Mouse (Mus musculus) hindbrain, embryonic 10.5 days (tissue): ENCODE data around the gene Tmem184b. TPM values are rescaled to one million over a fixed set of nuclear protein-coding genes. Genes with fewer than 3 reads are reported as not detected.
A peak's percentile ranks its signal among the peaks of the same experiment; 100 is the strongest.

ENCODE experiments used
- DNase-seq: peaks from one replicate; pipeline ENCODE4 v3.0.0-alpha.2; 2017; ENCODE audit warnings: low spot score
- H3K27ac ChIP-seq: fragments of 300-500 bp; sonication (generic); 2 replicates; pipeline ENCODE4 v1.5.1; 2016; ENCODE audit warnings: mild to moderate bottlenecking, moderate library complexity
- H3K27me3 ChIP-seq: fragments of 300-500 bp; sonication (generic); 2 replicates; pipeline ENCODE4 v1.6.1; 2016; ENCODE audit warnings: mild to moderate bottlenecking; ENCODE audit not compliant: poor library complexity, insufficient read depth, severe bottlenecking
- H3K36me3 ChIP-seq: fragments of 300-500 bp; sonication (generic); 2 replicates; pipeline ENCODE4 v1.6.1; 2016; ENCODE audit warnings: mild to moderate bottlenecking, moderate library complexity
- H3K4me1 ChIP-seq: fragments of 300-500 bp; sonication (generic); replicated peaks from 2 replicates; pipeline ENCODE4 v1.6.1; 2016; ENCODE audit warnings: mild to moderate bottlenecking
- H3K4me3 ChIP-seq: fragments of 300-500 bp; sonication (generic); 2 replicates; pipeline ENCODE4 v1.5.1; 2016; ENCODE audit warnings: mild to moderate bottlenecking, moderate library complexity
- H3K9me3 ChIP-seq: fragments of 300-500 bp; sonication (generic); 2 replicates; pipeline ENCODE4 v1.6.1; 2016; ENCODE audit warnings: mild to moderate bottlenecking, moderate library complexity
- WGBS: fragments of 180-500 bp; shearing (Covaris S2); methylation state at CpG from one replicate; pipeline ENCODE4 v1.1.7; 2016; 5-methylcytosine and 5-hydroxymethylcytosine counted together
- polyA plus RNA-seq: library from polyadenylated mRNA; unstranded; fragments of >200 nt; fragmentation: Nextera tagmentation; extraction: Ambion mirVana; gene quantifications from 2 replicates; pipeline ENCODE4 v1.2.1, GENCODE M21; 2016

Gene Tmem184b
- polyA plus RNA-seq, 1 experiment from 2014 or later = 54.8 TPM

DNA sequence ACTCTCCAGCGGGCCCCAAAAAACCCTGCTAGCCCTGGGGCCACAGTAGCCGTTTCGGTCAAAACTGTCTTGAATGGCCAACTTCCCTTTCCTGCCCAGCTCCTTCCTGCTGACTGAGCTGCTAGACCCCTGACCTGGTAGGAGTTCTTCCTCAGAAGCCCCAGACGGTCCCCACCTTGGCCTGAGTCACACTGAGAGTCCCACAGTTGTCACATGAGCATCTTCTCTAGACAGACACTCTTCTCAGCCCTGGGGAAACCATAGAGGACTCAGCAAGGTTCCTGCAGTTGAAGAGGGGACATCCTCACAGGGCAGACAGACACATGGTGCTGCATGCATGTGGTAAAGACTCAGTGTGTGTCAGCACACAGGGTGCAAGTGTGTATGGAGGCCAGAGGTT, 48.8 kb downstream of the Tmem184b start:
- no peak for DNase-seq
- Histone ChIP-seq H3K27ac (no peak overlapping the region), H3K4me3 (no peak overlapping the region), H3K4me1 (peaks cover 54% of the 10 kb centered on the region), H3K36me3 (no peaks in the 10 kb centered on the region), H3K27me3 (peaks cover 41% of the 10 kb centered on the region), H3K9me3 (no peaks in the 10 kb centered on the region)
- WGBS = 81% methylated on average over 4 of the region's 4 CpGs

DNA sequence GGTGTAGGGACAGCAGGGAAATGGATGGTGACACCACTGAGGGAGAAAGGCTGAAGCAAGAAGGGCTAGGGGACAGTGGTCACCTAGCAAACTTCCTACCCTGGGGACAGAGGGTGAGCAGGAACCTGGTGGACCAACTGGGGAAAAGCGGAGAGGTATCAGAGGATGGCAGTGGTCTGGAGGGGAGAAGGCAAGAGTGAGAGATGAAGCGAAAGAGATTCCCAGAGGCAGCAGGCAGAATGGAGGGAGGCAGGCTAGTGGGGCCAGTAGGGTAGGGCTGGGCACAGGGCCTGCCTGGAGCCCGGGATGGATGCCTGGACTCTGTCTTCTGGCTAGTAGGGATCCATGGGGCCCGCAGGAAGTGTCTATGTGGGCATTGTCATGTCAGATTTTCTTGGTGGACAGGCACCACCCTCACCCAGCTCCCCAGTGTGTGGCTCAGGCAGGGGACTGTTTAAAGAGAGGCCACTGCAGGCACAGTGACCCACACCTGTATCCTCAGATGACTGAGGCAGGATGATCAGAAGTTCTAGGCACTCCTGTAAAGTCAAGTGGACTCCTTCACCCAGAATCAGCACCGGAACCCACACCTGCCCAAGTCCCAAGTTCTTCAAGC, 49.6 kb downstream of the Tmem184b start:
- peaks cover 50% of the 10 kb centered on the region for H3K27me3 ChIP-seq
- no peak for DNase-seq
- WGBS = 85% methylated on average over 5 of the region's 5 CpGs

GRCm38 (mm10) chr15:79352479-79352878, 50.9 kb downstream of the Tmem184b start:
- H3K4me1 ChIP-seq = peaks cover 58% of the 10 kb centered on the region
- H3K4me3 ChIP-seq = no peak overlapping the region
- H3K9me3 ChIP-seq = no peaks in the 10 kb centered on the region
- H3K36me3 ChIP-seq = no peaks in the 10 kb centered on the region
- WGBS = 87% methylated on average over 6 of the region's 6 CpGs
- no peak overlapping the region for H3K27ac ChIP-seq
- peaks cover 49% of the 10 kb centered on the region for H3K27me3 ChIP-seq
- no peak for DNase-seq

More for the DNA sequence above, 49.6 kb downstream of the Tmem184b start:
- no peak overlapping the region for H3K4me3 ChIP-seq
- H3K27ac ChIP-seq = no peak overlapping the region
- H3K4me1 ChIP-seq = peaks cover 56% of the 10 kb centered on the region
- no peaks in the 10 kb centered on the region for H3K9me3 ChIP-seq
- no peaks in the 10 kb centered on the region for H3K36me3 ChIP-seq

DNA sequence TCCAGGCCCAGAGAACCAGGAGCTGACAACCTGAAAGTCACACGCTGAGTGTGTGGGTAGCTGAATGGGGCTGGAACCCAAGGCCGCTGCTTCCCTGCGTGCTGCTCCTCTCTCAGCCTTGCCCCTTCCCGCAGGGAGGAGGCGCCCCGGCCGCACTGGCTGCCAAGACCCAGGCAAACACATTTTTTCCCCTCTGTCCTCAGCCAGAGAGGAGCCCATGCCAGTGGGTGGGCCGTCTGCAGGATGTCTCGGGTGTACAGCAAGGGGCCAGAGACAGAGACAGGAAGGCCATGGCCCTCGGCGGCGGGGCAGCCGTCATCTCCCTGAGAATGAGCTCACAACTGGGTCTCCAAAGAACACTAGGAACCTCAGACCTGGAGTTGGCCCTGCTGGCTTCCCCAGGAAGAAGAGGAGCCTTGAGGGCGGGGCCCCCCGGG, 52.0 kb downstream of the Tmem184b start:
- 23% methylated on average over 15 of the region's 15 CpGs for WGBS
- DNase-seq = no peak

GRCm38 (mm10) chr15:79350866-79351265, 52.5 kb downstream of the Tmem184b start:
- Histone ChIP-seq H3K4me1 (peaks cover 52% of the 10 kb centered on the region), H3K36me3 (no peaks in the 10 kb centered on the region), H3K4me3 (0 out of 2 replicates have a peak overlapping the region, but pooled peaks have one; percentile 20), H3K27ac (peak overlapping the region; percentile 66; the same call in 1 of the 2 replicates), H3K27me3 (peaks cover 45% of the 10 kb centered on the region), H3K9me3 (no peaks in the 10 kb centered on the region)
- 92% methylated on average over 4 of the region's 4 CpGs for WGBS
- DNase-seq = no peak

More for the DNA sequence above, 52.0 kb downstream of the Tmem184b start:
- peaks cover 52% of the 10 kb centered on the region for H3K4me1 ChIP-seq
- H3K27ac ChIP-seq = peak overlapping the region; percentile 66
- no peaks in the 10 kb centered on the region for H3K9me3 ChIP-seq
- H3K36me3 ChIP-seq = no peaks in the 10 kb centered on the region
- H3K4me3 ChIP-seq = peak overlapping the region; percentile 20; the same call in 1 of the 2 replicates
- H3K27me3 ChIP-seq = peaks cover 45% of the 10 kb centered on the region

GRCm38 (mm10) chr15:79348651-79349050, 54.7 kb downstream of the Tmem184b start:
- 78% methylated on average over 8 of the region's 8 CpGs for WGBS

DNA sequence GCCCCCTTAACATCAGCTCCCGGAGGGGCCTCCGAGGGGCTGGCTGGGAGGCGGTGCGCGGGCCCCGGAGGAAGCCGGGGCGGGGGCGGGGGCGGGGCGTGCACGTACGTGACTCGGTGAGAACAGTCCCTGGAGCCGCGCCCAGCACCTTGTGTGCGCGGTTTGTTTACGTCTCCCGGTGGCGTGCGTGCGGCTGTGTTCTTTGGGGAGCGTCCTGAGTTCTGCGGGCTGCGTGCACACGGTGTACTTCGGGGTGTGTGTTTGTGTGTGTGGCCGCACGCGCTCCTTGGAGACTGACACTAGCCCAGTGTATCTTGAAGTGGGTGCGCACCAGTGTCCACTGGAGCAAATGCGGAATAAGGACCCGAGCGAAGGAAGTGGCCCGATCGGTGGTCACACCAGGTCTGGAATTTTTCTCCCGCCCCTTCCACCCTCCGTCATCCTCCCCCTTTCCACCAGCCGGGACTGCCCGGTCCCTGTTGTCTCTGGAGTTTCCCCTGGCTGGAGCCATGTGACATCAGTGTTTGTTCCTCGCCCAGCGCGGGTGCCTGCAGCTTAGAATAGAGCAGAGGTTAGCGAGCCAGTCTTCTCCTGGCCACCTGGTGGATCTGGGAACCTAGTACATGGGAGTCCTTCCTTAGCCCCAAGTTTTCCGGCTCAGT, 55.4 kb downstream of the Tmem184b start:
- under 1% methylated on average over 46 of the region's 46 CpGs for WGBS
- Histone ChIP-seq H3K27ac (peak overlapping the region; percentile 89), H3K4me3 (peak overlapping the region; percentile 86), H3K36me3 (no peaks in the 10 kb centered on the region), H3K9me3 (no peaks in the 10 kb centered on the region), H3K4me1 (peaks cover 47% of the 10 kb centered on the region), H3K27me3 (peaks cover 41% of the 10 kb centered on the region)
- DNase-seq = peak; percentile 58

More at GRCm38 (mm10) chr15:79348651-79349050, 54.7 kb downstream of the Tmem184b start:
- Histone ChIP-seq H3K27ac (peak overlapping the region; percentile 89; the same call in 1 of the 2 replicates), H3K4me1 (peaks cover 49% of the 10 kb centered on the region), H3K9me3 (no peaks in the 10 kb centered on the region), H3K27me3 (peaks cover 41% of the 10 kb centered on the region), H3K4me3 (peak overlapping the region; percentile 86), H3K36me3 (no peaks in the 10 kb centered on the region)
- no peak for DNase-seq

GRCm38 (mm10) chr15:79347165-79347844, 56.1 kb downstream of the Tmem184b start:
- Histone ChIP-seq H3K27me3 (peaks cover 41% of the 10 kb centered on the region), H3K36me3 (no peaks in the 10 kb centered on the region), H3K27ac (peak overlapping the region; percentile 89), H3K9me3 (no peaks in the 10 kb centered on the region), H3K4me1 (peaks cover 40% of the 10 kb centered on the region), H3K4me3 (peak overlapping the region; percentile 86)
- peak; percentile 95 for DNase-seq
- under 1% methylated on average over 61 of the region's 61 CpGs for WGBS

GRCm38 (mm10) chr15:79346051-79346793, 57.1 kb downstream of the Tmem184b start, which contains the start of gene Maff:
Gene Maff (plus strand): TSS chr15:79346621.
- Histone ChIP-seq H3K27ac (peak within 1 kb of the TSS; percentile 89), H3K4me3 (peak within 1 kb of the TSS; percentile 86), H3K27me3 (peaks cover 40% of the 10 kb centered on the region), H3K36me3 (no peaks in the 10 kb centered on the region), H3K4me1 (peaks cover 29% of the 10 kb centered on the region), H3K9me3 (no peaks in the 10 kb centered on the region)
- 48% methylated on average over 8 of the region's 8 CpGs for WGBS
- DNase-seq = no peak

DNA sequence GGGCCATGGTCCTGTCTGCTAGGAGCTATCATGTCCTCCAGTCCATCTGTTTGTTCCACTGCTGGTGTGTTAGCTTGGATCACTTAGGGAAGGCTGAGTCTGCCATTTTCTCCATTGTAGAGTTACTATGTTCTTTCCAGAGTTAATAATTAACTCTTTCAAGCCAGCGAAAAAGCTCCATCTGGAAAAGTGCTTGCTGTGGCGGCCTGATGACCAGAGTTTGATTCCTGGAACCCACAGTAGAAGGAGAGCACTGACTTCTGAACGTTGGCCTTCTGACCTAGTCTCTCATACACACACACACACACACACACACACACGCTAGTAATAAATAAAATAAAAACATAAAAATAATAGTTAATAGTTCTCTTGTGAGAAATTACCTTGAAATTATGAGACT, 58.7 kb downstream of the Tmem184b start:
- peaks cover 30% of the 10 kb centered on the region for H3K27me3 ChIP-seq
- WGBS = 69% methylated on average over 4 of the region's 4 CpGs
- no peaks in the 10 kb centered on the region for H3K9me3 ChIP-seq
- DNase-seq = no peak
- no peak overlapping the region for H3K4me3 ChIP-seq
- H3K4me1 ChIP-seq = peaks cover 26% of the 10 kb centered on the region
- H3K36me3 ChIP-seq = no peaks in the 10 kb centered on the region
- H3K27ac ChIP-seq = no peak overlapping the region

GRCm38 (mm10) chr15:79342641-79343337, 60.6 kb downstream of the Tmem184b start:
- Histone ChIP-seq H3K4me1 (peaks cover 14% of the 10 kb centered on the region), H3K4me3 (no peak overlapping the region), H3K27me3 (peaks cover 16% of the 10 kb centered on the region), H3K9me3 (no peaks in the 10 kb centered on the region), H3K27ac (no peak overlapping the region), H3K36me3 (no peaks in the 10 kb centered on the region)
- 82% methylated on average over 6 of the region's 6 CpGs for WGBS
- DNase-seq = no peak

DNA sequence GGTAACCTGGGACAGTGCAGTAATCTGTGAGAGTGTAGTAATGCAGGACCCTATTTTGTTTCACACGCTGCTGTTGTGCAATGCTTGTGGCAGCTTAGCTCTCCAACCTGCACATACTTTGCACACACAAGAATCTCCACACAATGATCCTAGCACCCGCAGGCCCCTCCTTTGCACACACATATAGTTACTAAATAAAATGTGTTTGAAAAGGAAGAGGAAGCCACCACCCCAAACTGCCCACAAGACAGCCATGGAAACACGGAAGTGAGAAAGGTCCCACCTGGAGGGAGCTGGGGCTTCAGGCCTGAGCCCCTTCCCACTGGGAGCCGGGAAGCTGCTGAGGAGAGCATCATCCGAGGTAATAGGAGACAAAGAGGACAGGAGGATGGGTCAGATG, 64.4 kb downstream of the Tmem184b start:
- H3K27me3 ChIP-seq = no peaks in the 10 kb centered on the region
- no peak overlapping the region for H3K4me3 ChIP-seq
- no peaks in the 10 kb centered on the region for H3K36me3 ChIP-seq
- peaks cover 15% of the 10 kb centered on the region for H3K4me1 ChIP-seq
- WGBS = 78% methylated on average over 5 of the region's 5 CpGs
- no peaks in the 10 kb centered on the region for H3K9me3 ChIP-seq
- H3K27ac ChIP-seq = no peak overlapping the region
- no peak for DNase-seq
